Mouse (Mus musculus): Measurements from ENCODE around the gene Gnb4.

Gene Gnb4

GRCm38 (mm10) chr3:32614786-32615185 is 1.6 kb downstream of the Gnb4 start:
- DNase-seq (ENCODE audit: low spot score in 2 of 2) = no peak

- DNase-seq (ENCODE audit: low spot score in 2 of 2) = no peak
These were observed 4.7 kb downstream of the Gnb4 start for GRCm38 (mm10) chr3:32611606-32612170.

DNA sequence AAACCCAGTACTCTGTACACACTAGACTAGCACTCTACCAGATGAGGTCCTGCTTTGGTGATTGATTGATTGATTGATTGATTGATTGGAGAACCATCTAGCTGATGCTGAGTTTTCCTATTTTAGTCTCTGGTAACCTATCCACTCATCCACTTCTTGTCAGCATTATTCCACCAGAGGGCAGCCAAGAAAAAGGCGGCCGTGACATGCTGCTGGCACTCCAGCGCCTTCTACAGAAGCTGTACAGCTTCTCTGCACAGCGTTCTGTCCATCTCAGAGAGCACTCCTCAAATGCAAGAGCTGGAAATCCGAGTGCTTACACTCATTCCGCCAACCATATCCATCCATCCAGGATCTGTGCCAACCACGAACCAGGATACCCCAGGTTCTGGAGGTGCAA is 5.8 kb downstream of the Gnb4 start:
- peak in 1 of 2 experiments; percentile 68 for DNase-seq (ENCODE audit: low spot score in 2 of 2)

GRCm38 (mm10) chr3:32609233-32609632 is 7.2 kb downstream of the Gnb4 start:
- no peak for DNase-seq (ENCODE audit: low spot score in 2 of 2)

GRCm38 (mm10) chr3:32601055-32601454 is 15.3 kb downstream of the Gnb4 start:
- no peak for DNase-seq (ENCODE audit: low spot score in 2 of 2)

GRCm38 (mm10) chr3:32599328-32599727 is 17.1 kb downstream of the Gnb4 start:
- no peak for DNase-seq (ENCODE audit: low spot score in 2 of 2)

DNA sequence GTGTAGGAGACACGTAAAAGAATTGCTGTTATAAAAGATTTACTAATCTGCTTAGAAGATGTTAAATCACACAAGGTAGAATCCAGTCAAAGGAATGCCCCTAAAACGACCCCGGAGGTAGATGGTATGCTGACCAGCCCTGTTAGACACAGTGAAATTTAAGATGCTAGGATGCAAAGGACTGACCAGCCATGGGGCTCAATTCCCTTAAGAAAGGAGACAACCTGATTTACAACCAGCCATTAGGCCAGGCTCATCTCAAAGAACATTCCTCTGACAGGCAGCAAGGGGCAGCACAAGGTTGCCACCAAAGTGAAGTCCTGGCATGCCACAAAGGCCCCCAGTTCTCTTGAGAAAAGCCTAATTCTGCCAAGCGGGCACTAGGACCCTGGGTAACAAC is 21.3 kb downstream of the Gnb4 start:
- no peak for DNase-seq (ENCODE audit: low spot score in 2 of 2)

DNA sequence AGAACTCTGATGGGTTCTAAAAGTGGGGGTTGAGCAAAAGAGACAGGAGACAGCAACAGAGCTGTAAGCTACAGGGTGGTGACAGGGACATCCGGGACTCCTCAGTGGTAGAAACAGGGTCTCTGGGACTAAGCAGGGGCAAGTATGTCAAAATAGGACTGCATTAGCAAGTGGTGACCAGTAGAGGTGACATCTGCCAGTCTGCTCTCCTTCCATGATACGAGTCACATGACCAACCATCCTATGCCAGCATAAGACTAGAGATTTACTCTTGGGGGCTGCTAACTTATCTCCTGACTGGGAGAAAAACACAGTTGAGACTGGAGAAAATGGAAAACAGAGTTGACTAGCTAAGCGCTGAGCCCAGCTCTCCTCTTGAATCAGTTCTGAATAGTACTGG is 30.1 kb downstream of the Gnb4 start:
- DNase-seq (ENCODE audit: low spot score in 2 of 2) = no peak

- no peak for DNase-seq (ENCODE audit: low spot score in 2 of 2)
These were observed 32.9 kb downstream of the Gnb4 start for GRCm38 (mm10) chr3:32583489-32583888.

DNA sequence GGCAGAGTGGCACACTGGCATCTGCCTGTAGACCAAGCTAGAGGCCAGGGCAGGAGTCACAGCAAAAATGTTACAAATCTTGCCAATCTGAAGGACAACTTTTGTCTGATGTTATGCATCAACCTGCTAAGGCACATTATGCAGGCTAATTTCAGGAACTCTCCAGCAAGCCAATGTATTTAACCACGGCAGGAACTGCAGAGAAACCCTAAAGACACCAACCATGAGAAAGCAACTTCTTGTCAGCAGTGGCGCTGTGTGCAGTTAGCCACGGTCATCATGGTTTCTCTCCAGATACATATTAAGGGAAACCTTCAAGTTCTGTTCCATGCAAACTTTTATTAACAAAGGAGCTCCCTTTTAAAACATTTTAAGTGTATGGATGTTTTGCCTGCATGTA is 34.5 kb downstream of the Gnb4 start:
- no peak for DNase-seq (ENCODE audit: low spot score in 2 of 2)

GRCm38 (mm10) chr3:32580738-32581137 is 35.6 kb downstream of the Gnb4 start:
- no peak for DNase-seq (ENCODE audit: low spot score in 2 of 2)

DNA sequence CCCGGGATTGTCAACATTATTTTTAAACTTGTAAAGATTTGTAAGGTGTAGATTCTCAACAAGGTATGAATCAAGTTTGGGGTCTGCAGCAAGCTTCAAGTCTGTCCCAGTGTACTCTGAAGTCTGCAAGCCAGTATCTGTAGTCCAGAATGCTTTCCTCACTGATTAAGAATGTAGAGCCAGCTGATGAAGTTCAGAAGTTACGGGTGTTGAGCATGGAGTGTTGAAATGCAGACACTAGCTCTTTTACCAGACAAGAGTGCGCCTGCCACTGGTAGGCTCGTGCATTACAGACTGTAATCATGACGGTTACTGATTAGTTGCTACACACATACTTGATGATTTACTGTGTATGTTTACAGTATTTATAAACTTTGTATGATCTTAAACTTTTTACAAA is 37.6 kb downstream of the Gnb4 start:
- no peak for DNase-seq (ENCODE audit: low spot score in 2 of 2)

- no peak for DNase-seq (ENCODE audit: low spot score in 2 of 2)
These were observed 41.2 kb downstream of the Gnb4 start for GRCm38 (mm10) chr3:32575151-32575550.

- DNase-seq (ENCODE audit: low spot score in 2 of 2) = no peak
These were observed 42.5 kb downstream of the Gnb4 start for GRCm38 (mm10) chr3:32573881-32574280.

DNA sequence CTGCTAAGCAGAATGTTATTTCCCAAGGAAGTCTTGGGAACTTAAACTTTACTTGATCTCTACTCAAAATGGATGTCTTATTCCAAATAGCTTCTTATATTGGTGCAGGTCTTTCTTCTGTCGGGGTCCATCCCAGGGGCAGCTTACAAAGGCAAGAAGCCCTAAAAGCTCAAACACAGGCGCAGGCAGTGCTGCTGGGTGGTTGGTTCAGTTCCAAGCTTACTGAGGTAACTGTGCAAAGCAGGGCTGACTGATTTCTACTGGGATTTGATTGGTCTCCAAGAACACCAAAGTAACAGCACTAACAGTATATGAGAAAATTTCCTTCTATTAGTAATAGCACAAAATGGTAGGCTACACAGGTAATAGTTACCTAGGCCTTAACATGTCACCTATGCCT is 43.3 kb downstream of the Gnb4 start:
- no peak for DNase-seq (ENCODE audit: low spot score in 2 of 2)

- DNase-seq (ENCODE audit: low spot score in 2 of 2) = no peak
These were observed 53.0 kb downstream of the Gnb4 start for GRCm38 (mm10) chr3:32563401-32563800.

GRCm38 (mm10) chr3:32553061-32553460 is 63.3 kb downstream of the Gnb4 start:
- no peak for DNase-seq (ENCODE audit: low spot score in 2 of 2)

- no peak for DNase-seq (ENCODE audit: low spot score in 2 of 2)
These were observed 78.3 kb downstream of the Gnb4 start for GRCm38 (mm10) chr3:32538091-32538490.

GRCm38 (mm10) chr3:32537556-32537955 is 78.8 kb downstream of the Gnb4 start:
- DNase-seq (ENCODE audit: low spot score in 2 of 2) = peak; percentile 52

DNA sequence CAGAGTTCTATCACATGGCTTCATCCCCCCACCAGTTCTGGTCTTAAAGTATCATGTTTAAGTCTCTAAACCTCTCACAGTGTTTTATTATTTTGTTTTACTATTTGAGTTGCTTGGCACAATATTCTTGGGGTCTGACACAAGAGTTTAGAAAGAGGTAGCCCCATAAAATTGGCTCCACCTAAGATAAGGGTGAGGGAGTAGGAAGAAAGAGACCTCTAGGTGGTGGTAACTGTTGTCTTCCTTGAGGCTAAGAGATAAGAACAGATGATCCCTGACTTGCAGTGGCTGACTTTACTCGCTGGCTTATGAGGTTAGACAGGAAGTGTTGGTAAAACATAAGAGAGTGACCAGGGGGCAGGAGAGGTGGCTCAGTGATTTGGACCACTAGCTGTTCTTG is 80.7 kb downstream of the Gnb4 start:
- no peak for DNase-seq (ENCODE audit: low spot score in 2 of 2)

All from left cerebral cortex, adult 9 months (tissue).